Mouse (Mus musculus) intestine, embryonic 16.5 days (tissue): ENCODE results near the gene Diaph2. TPM values are rescaled to one million over a fixed set of nuclear protein-coding genes. Genes with fewer than 3 reads are reported as not detected.
"Not testable (repeated sequence)": the region's sequence is repeated elsewhere in the genome, so short reads cannot be mapped to it uniquely, and the experiment has no call there.

ENCODE experiments used
- ATAC-seq: fragments of 200-750 bp; cut with Nextera tagmentation; 2 replicates; pipeline ENCODE4 v1.8.0; 2017; ENCODE audit warnings: moderate TSS enrichment, moderate library complexity
- H3K27ac ChIP-seq: fragments of 300-500 bp; sonication (generic); 2 replicates; pipeline ENCODE4 v1.5.1; 2014; ENCODE audit warnings: mild to moderate bottlenecking, low read length
- H3K27me3 ChIP-seq: fragments of 300-500 bp; sonication (generic); replicated peaks from 2 replicates; pipeline ENCODE4 v1.6.1; 2014; ENCODE audit warnings: low read length, control low read depth, mixed read lengths; ENCODE audit not compliant: control insufficient read depth, insufficient read depth
- H3K36me3 ChIP-seq: fragments of 300-500 bp; sonication (generic); 2 replicates; pipeline ENCODE4 v1.6.1; 2014; ENCODE audit warnings: low read length, control low read depth; ENCODE audit not compliant: control insufficient read depth, insufficient read depth
- H3K4me1 ChIP-seq: fragments of 300-500 bp; sonication (generic); 2 replicates; pipeline ENCODE4 v1.6.1; 2014; ENCODE audit warnings: low read length, control low read depth, mixed read lengths; ENCODE audit not compliant: control insufficient read depth, insufficient read depth
- H3K4me2 ChIP-seq: fragments of 300-500 bp; sonication (generic); 2 replicates; pipeline ENCODE4 v1.6.1; 2014; ENCODE audit warnings: low read depth, low read length, control low read depth
- H3K4me3 ChIP-seq: fragments of 300-500 bp; sonication (generic); 2 replicates; pipeline ENCODE4 v1.5.1; 2014; ENCODE audit warnings: mild to moderate bottlenecking, low read length
- H3K9ac ChIP-seq: fragments of 300-500 bp; sonication (generic); 2 replicates; pipeline ENCODE4 v1.6.1; 2014; ENCODE audit warnings: low read depth, low read length
- H3K9me3 ChIP-seq: fragments of 300-500 bp; sonication (generic); 2 replicates; pipeline ENCODE4 v1.6.1; 2016; ENCODE audit warnings: low read length, control low read depth; ENCODE audit not compliant: control insufficient read depth
- WGBS: fragments of 180-500 bp; shearing (Covaris S2); extraction: QIAGEN DNeasy Blood & Tissue Kit; methylation state at CpG from one replicate; pipeline ENCODE4 v1.1.7; 2014; 5-methylcytosine and 5-hydroxymethylcytosine counted together
- polyA plus RNA-seq: library from polyadenylated mRNA; unstranded; fragments of >200 nt; fragmentation: Nextera tagmentation; extraction: Ambion mirVana; gene quantifications from 2 replicates; pipeline ENCODE4 v1.2.1, GENCODE M21; 2015

Gene Diaph2
- polyA plus RNA-seq, 1 experiment from 2014 or later: 2.4 TPM

DNA sequence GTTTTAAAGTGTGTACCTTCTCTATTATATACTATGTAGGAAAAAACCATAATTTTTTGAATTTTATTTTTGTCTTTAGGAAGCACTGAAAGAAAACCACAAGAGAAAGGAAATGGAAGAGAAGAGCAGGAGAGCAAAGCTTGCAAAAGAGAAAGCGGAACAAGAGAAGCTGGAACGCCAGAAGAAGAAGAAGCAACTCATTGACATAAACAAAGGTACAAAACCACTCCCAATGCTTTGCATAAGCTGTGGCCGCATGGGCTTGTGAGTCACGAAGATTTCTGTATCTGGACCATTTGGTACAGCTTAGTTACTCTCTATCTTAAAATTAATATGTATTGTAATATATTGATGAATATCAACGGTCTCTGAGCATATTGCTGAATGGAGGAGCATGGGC, 540.2 kb downstream of the Diaph2 start:
- Histone ChIP-seq H3K27me3 (no peaks in the 10 kb centered on the region), H3K36me3 (no peaks in the 10 kb centered on the region), H3K4me3 (no peak overlapping the region), H3K4me2 (no peak overlapping the region), H3K9me3 (no peaks in the 10 kb centered on the region), H3K27ac (no peak overlapping the region), H3K9ac (no peak overlapping the region), H3K4me1 (no peaks in the 10 kb centered on the region)
- ATAC-seq: no peak
- WGBS: 78% methylated on average over 5 of the region's 5 CpGs

DNA sequence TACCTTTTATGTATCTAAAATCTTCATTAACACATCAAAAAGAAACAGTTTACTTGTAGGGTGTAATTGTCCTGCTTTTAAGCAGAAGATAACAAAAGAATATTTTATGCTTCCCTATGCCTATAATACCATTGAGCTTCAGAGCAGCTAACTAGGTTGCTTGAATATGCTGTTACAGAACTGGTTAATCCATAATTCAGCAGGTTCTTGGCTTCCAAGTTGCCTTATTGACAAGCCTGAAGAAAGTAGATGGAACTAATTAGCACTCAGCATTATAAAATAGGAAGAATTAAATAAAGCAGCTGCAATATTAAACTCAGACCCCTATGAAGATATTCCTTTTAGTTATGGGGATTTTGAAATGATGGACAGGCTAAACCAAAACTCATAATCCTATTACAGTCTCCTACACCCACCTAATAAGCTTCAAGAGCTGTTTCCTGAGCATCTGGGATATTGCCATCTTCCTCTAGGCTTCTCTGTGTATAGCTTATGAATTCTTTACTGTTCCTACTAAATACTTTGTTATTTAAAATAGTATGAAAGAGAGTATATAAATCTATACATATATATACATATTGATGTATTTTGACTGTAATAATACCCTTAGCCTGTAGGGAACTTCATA, 601.4 kb downstream of the Diaph2 start:
- Histone ChIP-seq H3K4me1 (no peaks in the 10 kb centered on the region), H3K27me3 (no peaks in the 10 kb centered on the region), H3K4me3 (no peak overlapping the region), H3K27ac (no peak overlapping the region), H3K9me3 (no peaks in the 10 kb centered on the region), H3K36me3 (no peaks in the 10 kb centered on the region), H3K9ac (no peak overlapping the region), H3K4me2 (no peak overlapping the region)
- ATAC-seq: no peak

DNA sequence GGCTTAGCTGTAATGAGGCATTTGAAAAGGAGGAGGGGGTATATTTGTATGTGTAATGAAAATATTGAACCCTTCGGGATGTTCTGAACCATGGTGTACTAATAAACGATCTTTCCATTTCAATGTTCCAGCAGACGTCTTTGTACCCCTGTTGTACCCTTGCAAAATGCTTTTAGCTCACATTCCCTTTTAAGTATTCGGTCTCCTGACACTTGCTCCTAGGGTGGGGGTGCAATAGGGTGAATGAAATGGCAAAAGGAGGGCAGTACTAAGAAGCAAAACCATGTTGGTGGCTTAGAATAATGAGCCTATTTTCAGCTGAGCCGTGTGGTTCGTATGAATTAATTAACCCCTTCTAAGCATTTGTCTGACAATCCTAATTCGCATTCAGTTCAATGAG, 601.9 kb downstream of the Diaph2 start:
- no peak overlapping the region for H3K4me2 ChIP-seq
- no peaks in the 10 kb centered on the region for H3K9me3 ChIP-seq
- no peaks in the 10 kb centered on the region for H3K4me1 ChIP-seq
- 63% methylated on average over 7 of the region's 7 CpGs for WGBS
- H3K27ac ChIP-seq: no peak overlapping the region
- H3K27me3 ChIP-seq: no peaks in the 10 kb centered on the region
- no peaks in the 10 kb centered on the region for H3K36me3 ChIP-seq
- H3K9ac ChIP-seq: no peak overlapping the region
- H3K4me3 ChIP-seq: no peak overlapping the region
- no peak for ATAC-seq

DNA sequence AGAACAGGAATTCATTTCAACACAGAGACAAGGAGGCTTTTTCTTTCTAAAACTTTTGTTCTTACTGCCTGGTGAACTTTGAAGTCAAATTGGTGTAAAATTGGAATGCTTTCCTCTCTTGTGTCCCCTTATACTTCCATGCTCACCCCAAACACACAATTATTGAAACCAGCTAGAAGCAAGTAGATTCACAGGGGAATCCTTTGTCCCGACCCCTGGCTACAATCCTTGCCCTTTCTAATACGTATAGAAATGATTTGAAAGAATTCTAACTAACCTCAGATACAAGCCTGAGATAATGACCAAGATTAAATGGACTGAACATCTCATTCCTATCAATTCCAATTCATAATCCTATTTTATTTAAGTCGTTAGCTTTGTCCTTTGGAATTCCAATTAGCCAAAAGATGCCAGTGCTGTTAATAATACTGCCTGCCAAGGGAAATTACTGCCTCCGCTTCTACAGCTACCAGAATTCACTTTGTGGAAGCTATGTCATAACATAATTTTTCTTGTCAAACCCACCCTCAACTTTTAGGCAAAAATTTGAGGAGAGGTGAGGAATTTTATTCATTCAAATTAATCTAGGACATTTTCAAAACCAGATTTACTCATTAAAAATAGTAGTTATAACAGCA, 644.1 kb downstream of the Diaph2 start:
- Histone ChIP-seq H3K27ac (no peak overlapping the region), H3K36me3 (no peaks in the 10 kb centered on the region), H3K9ac (no peak overlapping the region), H3K4me3 (no peak overlapping the region), H3K4me2 (no peak overlapping the region), H3K4me1 (no peaks in the 10 kb centered on the region), H3K27me3 (no peaks in the 10 kb centered on the region), H3K9me3 (no peaks in the 10 kb centered on the region)
- ATAC-seq: no peak
- WGBS: 74% methylated on average over 4 of the region's 4 CpGs

DNA sequence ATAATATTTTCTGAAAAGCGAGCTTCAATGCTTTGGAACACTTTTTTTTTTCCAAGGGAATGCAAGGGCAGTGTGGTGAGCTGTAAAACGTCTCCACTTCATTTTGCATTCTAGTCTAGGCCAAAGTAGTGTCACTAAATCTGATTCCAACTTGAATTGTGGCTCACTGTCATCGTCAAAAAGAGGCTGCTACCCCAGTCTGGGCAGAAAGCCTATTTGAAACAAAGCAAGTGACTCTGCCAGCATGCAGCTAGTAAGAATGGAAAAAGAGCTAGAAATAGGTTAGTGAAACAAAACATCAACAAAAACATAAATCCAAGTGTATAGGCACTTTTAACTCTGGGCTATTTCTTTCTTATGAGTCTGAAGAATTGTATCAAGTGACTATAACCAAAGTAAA, 653.7 kb downstream of the Diaph2 start:
- 48% methylated on average over 3 of the region's 3 CpGs for WGBS
- H3K4me1 ChIP-seq: no peaks in the 10 kb centered on the region
- no peak overlapping the region for H3K4me2 ChIP-seq

DNA sequence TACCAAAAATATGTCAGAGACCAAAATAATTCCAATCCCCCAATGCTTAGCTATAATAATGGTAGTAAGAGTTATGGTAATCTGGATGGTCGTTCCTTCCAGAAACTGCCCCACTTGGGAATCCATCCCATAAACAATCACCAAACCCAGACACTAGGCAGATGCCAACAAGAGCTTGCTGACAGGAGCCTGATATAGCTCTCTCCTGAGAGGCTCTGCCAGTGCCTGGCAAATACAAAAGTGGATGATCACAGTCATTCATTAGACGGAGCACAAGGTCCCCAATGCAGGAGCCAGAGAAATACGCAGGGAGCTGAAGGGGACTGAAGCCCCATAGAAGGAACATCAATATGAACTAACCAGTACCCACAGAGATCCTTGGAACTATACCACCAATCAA, 657.9 kb downstream of the Diaph2 start:
- H3K4me1 ChIP-seq, H3K27me3 ChIP-seq, H3K36me3 ChIP-seq, H3K9me3 ChIP-seq, H3K4me2 ChIP-seq, H3K9ac ChIP-seq, ATAC-seq, H3K4me3 ChIP-seq, H3K27ac ChIP-seq: not testable (repeated sequence)
- WGBS: 70% methylated on average over 3 of the region's 3 CpGs

More for the DNA sequence above, 653.7 kb downstream of the Diaph2 start:
- Histone ChIP-seq H3K27ac (no peak overlapping the region), H3K4me3 (no peak overlapping the region), H3K27me3 (no peaks in the 10 kb centered on the region), H3K9me3 (no peaks in the 10 kb centered on the region), H3K9ac (no peak overlapping the region), H3K36me3 (no peaks in the 10 kb centered on the region)
- no peak for ATAC-seq

DNA sequence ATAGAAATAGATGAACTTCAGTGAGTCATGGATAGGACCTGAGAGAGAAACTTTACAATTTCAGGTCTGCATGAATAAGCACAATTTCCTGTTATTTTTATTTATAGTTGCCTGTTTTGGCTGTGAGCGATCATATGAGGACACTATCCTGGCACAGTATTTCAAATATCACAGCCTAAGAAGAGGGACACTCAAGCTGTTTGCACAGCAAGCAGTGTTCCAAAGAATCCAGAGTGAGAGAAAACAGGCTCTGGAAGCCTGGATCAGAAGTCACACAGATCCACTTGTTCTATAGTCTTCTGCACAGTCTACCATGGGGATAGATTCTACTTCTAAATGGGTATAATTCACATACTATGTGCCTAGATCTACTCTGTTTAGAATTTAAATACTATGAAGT, 659.4 kb downstream of the Diaph2 start:
- Histone ChIP-seq H3K9ac (no peak overlapping the region), H3K9me3 (no peaks in the 10 kb centered on the region), H3K4me1 (no peaks in the 10 kb centered on the region), H3K4me2 (no peak overlapping the region), H3K27ac (no peak overlapping the region), H3K36me3 (no peaks in the 10 kb centered on the region), H3K27me3 (no peaks in the 10 kb centered on the region), H3K4me3 (no peak overlapping the region)
- WGBS: 92% methylated on average over 1 of the region's 1 CpGs
- ATAC-seq: no peak

DNA sequence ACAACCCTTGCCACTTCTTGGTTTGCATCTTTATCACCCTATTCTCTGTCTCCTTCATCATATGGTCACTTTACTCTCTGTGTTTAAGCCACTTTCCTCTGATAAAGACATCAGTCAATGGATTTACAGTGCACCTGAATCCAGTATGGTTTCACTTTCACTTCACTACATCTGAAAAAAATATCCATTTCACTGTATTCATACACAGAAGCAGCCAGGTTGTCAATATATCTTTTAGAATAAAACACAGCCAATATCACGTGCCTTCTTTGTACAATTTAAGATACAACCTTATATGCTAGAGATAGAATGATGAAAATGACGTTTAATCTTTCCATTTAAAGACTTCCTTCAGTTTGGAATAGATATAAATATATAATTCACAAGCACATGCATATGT, 673.6 kb downstream of the Diaph2 start:
- H3K36me3 ChIP-seq: no peaks in the 10 kb centered on the region
- WGBS: 78% methylated on average over 2 of the region's 2 CpGs
- no peak overlapping the region for H3K4me3 ChIP-seq
- no peaks in the 10 kb centered on the region for H3K9me3 ChIP-seq
- no peak for ATAC-seq
- H3K27me3 ChIP-seq: no peaks in the 10 kb centered on the region
- H3K4me2 ChIP-seq: no peak overlapping the region
- no peaks in the 10 kb centered on the region for H3K4me1 ChIP-seq
- no peak overlapping the region for H3K9ac ChIP-seq
- no peak overlapping the region for H3K27ac ChIP-seq

DNA sequence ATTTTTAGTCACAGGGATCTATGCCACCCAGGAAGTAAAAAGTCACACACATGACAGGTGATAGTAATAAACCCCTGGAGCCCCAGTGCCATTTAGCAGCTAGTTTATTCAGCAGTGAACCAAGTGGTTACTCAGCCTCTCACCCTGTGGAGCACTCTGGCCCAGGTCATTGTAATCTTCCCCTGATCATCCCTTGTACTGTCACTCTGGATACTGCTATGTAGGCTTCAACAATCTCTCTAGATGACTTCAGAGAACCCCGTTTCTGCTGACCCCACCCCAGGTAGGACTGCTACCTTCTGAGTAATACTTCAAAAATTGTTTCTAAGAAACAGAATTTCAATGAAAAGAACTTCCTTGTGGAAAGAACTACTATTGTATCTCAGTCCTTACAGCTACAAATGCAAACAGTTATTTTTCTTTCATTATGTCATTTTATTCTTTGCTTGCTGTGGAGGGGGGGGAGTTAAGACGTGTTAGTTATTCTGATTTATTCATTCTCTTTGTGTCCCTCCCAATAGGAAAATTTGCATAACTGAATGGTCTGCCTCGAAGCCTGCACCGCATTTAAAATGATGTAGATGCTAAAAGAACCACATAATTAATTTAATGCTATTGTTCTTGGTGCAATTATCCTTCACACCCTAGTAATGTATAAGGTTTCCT, 702.4 kb downstream of the Diaph2 start:
- Histone ChIP-seq H3K27ac (no peak overlapping the region), H3K4me2 (no peak overlapping the region), H3K4me3 (no peak overlapping the region), H3K9ac (no peak overlapping the region), H3K27me3 (no peaks in the 10 kb centered on the region), H3K36me3 (no peaks in the 10 kb centered on the region), H3K4me1 (no peaks in the 10 kb centered on the region), H3K9me3 (no peaks in the 10 kb centered on the region)
- 70% methylated on average over 4 of the region's 4 CpGs for WGBS
- no peak for ATAC-seq
